Mouse (Mus musculus) kidney, embryonic 16.5 days (tissue): Measurements from ENCODE around the gene Mlana. TPM values are rescaled to one million over a fixed set of nuclear protein-coding genes. Genes with fewer than 3 reads are reported as not detected.

Source experiments
- ATAC-seq: fragments of 200-750 bp; cut with Nextera tagmentation; 2 replicates; pipeline ENCODE4 v1.8.0; 2017; ENCODE audit warnings: moderate TSS enrichment; ENCODE audit not compliant: low FRiP score, low TSS enrichment
- H3K27ac ChIP-seq: fragments of 300-500 bp; sonication (generic); 2 replicates; pipeline ENCODE4 v1.5.1; 2014; ENCODE audit warnings: low read length
- H3K27me3 ChIP-seq: fragments of 300-500 bp; sonication (generic); 2 replicates; pipeline ENCODE4 v1.6.1; 2014; ENCODE audit warnings: low read length, control low read depth, mixed read lengths; ENCODE audit not compliant: insufficient read depth
- H3K36me3 ChIP-seq: fragments of 300-500 bp; sonication (generic); 2 replicates; pipeline ENCODE4 v1.6.1; 2014; ENCODE audit warnings: low read length, control low read depth, mixed read lengths; ENCODE audit not compliant: insufficient read depth
- H3K4me1 ChIP-seq: fragments of 300-500 bp; sonication (generic); 2 replicates; pipeline ENCODE4 v1.6.1; 2014; ENCODE audit warnings: low read length, control low read depth, mixed read lengths; ENCODE audit not compliant: insufficient read depth
- H3K4me2 ChIP-seq: fragments of 300-500 bp; sonication (generic); replicated peaks from 2 replicates; pipeline ENCODE4 v1.6.1; 2014; ENCODE audit warnings: low read depth, low read length
- H3K4me3 ChIP-seq: fragments of 300-500 bp; sonication (generic); 2 replicates; pipeline ENCODE4 v1.5.1; 2014; ENCODE audit warnings: mild to moderate bottlenecking, low read length
- H3K9ac ChIP-seq: fragments of 300-500 bp; sonication (generic); replicated peaks from 2 replicates; pipeline ENCODE4 v1.6.1; 2014; ENCODE audit warnings: low read length
- H3K9me3 ChIP-seq: fragments of 300-500 bp; sonication (generic); 2 replicates; pipeline ENCODE4 v1.6.1; 2016; ENCODE audit warnings: low read length, control low read depth
- WGBS: fragments of 180-500 bp; shearing (Covaris S2); extraction: QIAGEN DNeasy Blood & Tissue Kit; methylation state at CpG from one replicate; pipeline ENCODE4 v1.1.7; 2014; 5-methylcytosine and 5-hydroxymethylcytosine counted together
- polyA plus RNA-seq: library from polyadenylated mRNA; unstranded; fragments of >200 nt; fragmentation: Nextera tagmentation; extraction: Ambion mirVana; gene quantifications from 2 replicates; pipeline ENCODE4 v1.2.1, GENCODE M21; 2015

The Mlana gene
- polyA plus RNA-seq, 1 experiment from 2014 or later, result not detected

DNA sequence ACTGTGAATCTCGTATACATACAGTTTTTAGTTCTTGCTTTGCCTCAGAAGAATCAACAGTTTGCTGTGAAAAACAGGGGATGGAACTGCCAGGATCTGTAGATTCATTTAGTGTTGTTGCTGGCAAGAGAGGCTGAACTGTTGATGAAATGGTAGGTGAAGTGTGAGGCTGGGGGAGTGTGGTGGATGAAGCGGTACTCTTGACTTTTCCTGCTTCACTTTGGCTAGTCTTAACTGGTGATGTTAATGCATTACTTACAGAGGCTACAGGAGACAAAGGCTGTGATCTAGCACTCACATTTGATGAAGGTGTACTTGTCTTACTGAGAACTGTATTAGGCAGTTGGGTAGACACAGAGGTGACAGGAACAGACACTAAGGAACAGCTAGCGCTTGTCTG, 20.9 kb downstream of the Mlana start:
- Histone ChIP-seq H3K36me3 (peaks cover 31% of the 10 kb centered on the region), H3K9me3 (no peaks in the 10 kb centered on the region), H3K27me3 (no peaks in the 10 kb centered on the region), H3K4me3 (no peak overlapping the region), H3K27ac (no peak overlapping the region), H3K4me1 (no peaks in the 10 kb centered on the region), H3K4me2 (no peak overlapping the region), H3K9ac (no peak overlapping the region)
- WGBS, result 93% methylated on average over 3 of the region's 3 CpGs
- ATAC-seq, result no peak

DNA sequence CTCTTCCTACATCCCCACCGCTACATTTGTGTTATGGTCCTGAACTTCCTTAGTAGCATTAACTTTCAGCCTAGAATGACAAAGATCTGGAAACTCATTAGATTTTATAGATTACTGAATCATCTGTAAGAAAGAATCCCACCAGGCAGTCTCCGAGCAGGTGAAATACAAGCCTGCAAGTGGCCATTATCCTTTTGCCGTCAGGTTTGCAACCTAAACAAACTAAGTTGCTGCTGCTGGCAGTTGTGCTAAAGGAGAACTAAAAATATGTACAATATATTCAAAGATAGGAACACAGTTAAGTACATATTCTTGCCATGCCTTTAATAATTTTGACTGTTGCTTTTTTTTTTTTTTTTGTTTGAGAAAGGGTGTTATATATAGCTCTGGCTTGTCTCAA, 37.8 kb downstream of the Mlana start:
- Histone ChIP-seq H3K36me3 (no peaks in the 10 kb centered on the region), H3K4me1 (no peaks in the 10 kb centered on the region), H3K4me3 (no peak overlapping the region), H3K27me3 (no peaks in the 10 kb centered on the region), H3K9me3 (no peaks in the 10 kb centered on the region), H3K9ac (no peak overlapping the region), H3K27ac (no peak overlapping the region), H3K4me2 (no peak overlapping the region)
- 63% methylated on average over 3 of the region's 3 CpGs for WGBS
- no peak for ATAC-seq

DNA sequence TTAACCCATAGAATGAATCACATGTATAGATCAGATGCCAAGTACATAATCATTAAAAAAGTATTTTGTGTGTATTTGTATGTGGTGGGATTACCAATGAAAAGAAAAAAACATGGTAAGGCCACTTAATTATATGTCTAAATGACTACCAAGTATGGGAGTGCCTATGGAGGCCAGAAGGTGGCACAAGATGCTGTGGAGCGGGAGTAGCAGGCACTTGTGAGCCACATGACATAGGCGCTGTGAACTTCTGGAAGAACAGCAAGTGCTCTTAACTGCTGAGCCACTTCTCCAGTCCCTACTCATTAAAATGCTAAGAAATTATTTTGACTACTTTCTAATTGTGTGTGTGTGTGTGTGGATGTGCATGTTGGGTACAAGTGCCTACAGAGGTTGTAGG, 42.0 kb downstream of the Mlana start:
- Histone ChIP-seq H3K36me3 (no peaks in the 10 kb centered on the region), H3K9me3 (no peaks in the 10 kb centered on the region), H3K27ac (no peak overlapping the region), H3K27me3 (no peaks in the 10 kb centered on the region), H3K9ac (no peak overlapping the region), H3K4me2 (no peak overlapping the region), H3K4me1 (no peaks in the 10 kb centered on the region), H3K4me3 (no peak overlapping the region)
- 91% methylated on average over 2 of the region's 2 CpGs for WGBS
- no peak for ATAC-seq

DNA sequence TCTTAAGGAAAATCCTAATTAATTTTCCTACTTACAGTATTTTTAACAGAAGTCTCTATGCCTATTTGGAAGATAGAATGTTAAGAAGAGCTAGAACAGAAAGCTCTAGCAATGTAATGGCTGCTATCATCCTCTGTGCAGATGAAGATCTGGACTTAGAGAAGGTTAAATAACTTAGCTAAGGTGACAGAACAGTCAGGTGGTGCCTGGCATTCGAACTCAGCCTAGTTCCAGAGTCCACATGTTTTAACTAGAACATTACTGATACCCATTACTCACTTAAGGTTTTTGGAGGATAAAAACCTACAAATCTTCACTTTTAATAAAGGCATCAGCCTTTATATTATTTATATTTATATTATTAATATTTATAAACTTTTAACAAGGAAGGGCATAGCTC, 43.0 kb downstream of the Mlana start:
- no peaks in the 10 kb centered on the region for H3K9me3 ChIP-seq
- H3K36me3 ChIP-seq, result no peaks in the 10 kb centered on the region
- H3K27ac ChIP-seq, result no peak overlapping the region
- no peak overlapping the region for H3K4me3 ChIP-seq
- WGBS, result 77% methylated on average over 1 of the region's 1 CpGs
- no peaks in the 10 kb centered on the region for H3K4me1 ChIP-seq
- no peak overlapping the region for H3K4me2 ChIP-seq
- no peak overlapping the region for H3K9ac ChIP-seq
- H3K27me3 ChIP-seq, result no peaks in the 10 kb centered on the region
- no peak for ATAC-seq

- peak overlapping the region; percentile 38; the same call in 1 of the 2 replicates for H3K27ac ChIP-seq
- WGBS, result 65% methylated on average over 5 of the region's 5 CpGs
- H3K9ac ChIP-seq, result no peak overlapping the region
- H3K9me3 ChIP-seq, result no peaks in the 10 kb centered on the region
- ATAC-seq, result no peak
- H3K36me3 ChIP-seq, result no peaks in the 10 kb centered on the region
- H3K27me3 ChIP-seq, result no peaks in the 10 kb centered on the region
- no peak overlapping the region for H3K4me3 ChIP-seq
- H3K4me2 ChIP-seq, result no peak overlapping the region; the same call in 1 of the 2 replicates
- H3K4me1 ChIP-seq, result no peaks in the 10 kb centered on the region
Observed at GRCm38 (mm10) chr19:29743531-29743930, 45.9 kb downstream of the Mlana start.

GRCm38 (mm10) chr19:29750994-29751393, 53.4 kb downstream of the Mlana start:
- no peaks in the 10 kb centered on the region for H3K4me1 ChIP-seq
- H3K4me2 ChIP-seq, result no peak overlapping the region
- H3K27me3 ChIP-seq, result no peaks in the 10 kb centered on the region
- H3K9ac ChIP-seq, result no peak overlapping the region
- no peaks in the 10 kb centered on the region for H3K9me3 ChIP-seq
- no peak overlapping the region for H3K27ac ChIP-seq
- no peak for ATAC-seq
- WGBS, result 95% methylated on average over 3 of the region's 3 CpGs
- no peak overlapping the region for H3K4me3 ChIP-seq
- H3K36me3 ChIP-seq, result 0 out of 2 replicates have a peak, but pooled peaks cover 7% of the 10 kb centered on the region

GRCm38 (mm10) chr19:29753939-29754338, 56.3 kb downstream of the Mlana start:
- no peaks in the 10 kb centered on the region for H3K4me1 ChIP-seq
- H3K9me3 ChIP-seq, result no peaks in the 10 kb centered on the region
- no peak overlapping the region for H3K9ac ChIP-seq
- ATAC-seq, result no peak
- H3K27me3 ChIP-seq, result no peaks in the 10 kb centered on the region
- no peak overlapping the region for H3K4me2 ChIP-seq
- H3K27ac ChIP-seq, result no peak overlapping the region
- H3K4me3 ChIP-seq, result no peak overlapping the region
- H3K36me3 ChIP-seq, result 0 out of 2 replicates have a peak, but pooled peaks cover 7% of the 10 kb centered on the region
- WGBS, result 95% methylated on average over 2 of the region's 2 CpGs

Other genes starting within 250 kb of the Mlana start
- 11.6 and 13.8 TPM in 2 replicates for gene Ric1, start 175.5 kb upstream of the Mlana start, polyA plus RNA-seq
- gene Ermp1, start 49.4 kb upstream of the Mlana start, polyA plus RNA-seq, result 24.8 and 25.1 TPM in 2 replicates
- 4.6 and 5.6 TPM in 2 replicates for gene 9930021J03Rik, start 108.2 kb downstream of the Mlana start, polyA plus RNA-seq
- gene Ranbp6, start 115.2 kb downstream of the Mlana start, polyA plus RNA-seq, result 17.9 and 18.2 TPM in 2 replicates
- 48.1 and 48.3 TPM in 2 replicates for gene Il33, start 227.3 kb downstream of the Mlana start, polyA plus RNA-seq